Mouse (Mus musculus) E14TG2a.4 (cell line): ENCODE results near the gene Cma2.
A peak's percentile ranks its signal among the peaks of the same experiment; 100 is the strongest.
"Not testable (repeated sequence)": the region's sequence is repeated elsewhere in the genome, so short reads cannot be mapped to it uniquely, and the experiment has no call there.

Source experiments
- H3K27me3 ChIP-seq: 2 replicates; pipeline ENCODE4 v1.6.1; 2014; ENCODE audit warnings: low read length, control low read depth; ENCODE audit not compliant: insufficient read depth
- H3K36me3 ChIP-seq: 2 replicates; pipeline ENCODE4 v1.6.1; 2014; ENCODE audit warnings: low read length, control low read depth; ENCODE audit not compliant: insufficient read depth
- H3K4me1 ChIP-seq: replicated peaks from 2 replicates; pipeline ENCODE4 v1.6.1; 2014; ENCODE audit warnings: low read depth, low read length, control low read depth
- H3K4me3 ChIP-seq: replicated peaks from 2 replicates; pipeline ENCODE4 v1.5.1; 2014; ENCODE audit warnings: mild to moderate bottlenecking, low read length
- H3K9me3 ChIP-seq: 2 replicates; pipeline ENCODE4 v1.6.1; 2014; ENCODE audit warnings: low read length, control low read depth
- CTCF ChIP-seq: conservative IDR thresholded peaks from 2 replicates; pipeline ENCODE4 v1.5.1; 2014; ENCODE audit warnings: low read length
- NANOG ChIP-seq: IDR thresholded peaks from 2 replicates; pipeline ENCODE4 v1.6.1; 2014; ENCODE audit warnings: borderline replicate concordance, low read length, mixed read lengths
- POU5F1 ChIP-seq: IDR thresholded peaks from 2 replicates; pipeline ENCODE4 v1.6.1; 2014; ENCODE audit warnings: low read length, borderline replicate concordance

Gene Cma2

GRCm38 (mm10) chr14:55933586-55933985 is 17.2 kb upstream of the Cma2 start:
- H3K4me3 ChIP-seq: no peak overlapping the region

GRCm38 (mm10) chr14:55940070-55940800 is 10.5 kb upstream of the Cma2 start:
- Histone ChIP-seq H3K4me1 (no peaks in the 10 kb centered on the region), H3K36me3 (no peaks in the 10 kb centered on the region), H3K27me3 (peaks cover 31% of the 10 kb centered on the region), H3K9me3 (no peaks in the 10 kb centered on the region), H3K4me3 (no peak overlapping the region)
- TF ChIP-seq CTCF: peak; percentile 8; the same call in 1 of the 2 replicates
- no peak for TF ChIP-seq POU5F1

More at GRCm38 (mm10) chr14:55933586-55933985, 17.2 kb upstream of the Cma2 start:
- Histone ChIP-seq H3K9me3 (no peaks in the 10 kb centered on the region), H3K36me3 (no peaks in the 10 kb centered on the region), H3K4me1 (no peaks in the 10 kb centered on the region), H3K27me3 (no peaks in the 10 kb centered on the region)
- TF ChIP-seq POU5F1 (no peak), CTCF (no peak), NANOG (no peak)

DNA sequence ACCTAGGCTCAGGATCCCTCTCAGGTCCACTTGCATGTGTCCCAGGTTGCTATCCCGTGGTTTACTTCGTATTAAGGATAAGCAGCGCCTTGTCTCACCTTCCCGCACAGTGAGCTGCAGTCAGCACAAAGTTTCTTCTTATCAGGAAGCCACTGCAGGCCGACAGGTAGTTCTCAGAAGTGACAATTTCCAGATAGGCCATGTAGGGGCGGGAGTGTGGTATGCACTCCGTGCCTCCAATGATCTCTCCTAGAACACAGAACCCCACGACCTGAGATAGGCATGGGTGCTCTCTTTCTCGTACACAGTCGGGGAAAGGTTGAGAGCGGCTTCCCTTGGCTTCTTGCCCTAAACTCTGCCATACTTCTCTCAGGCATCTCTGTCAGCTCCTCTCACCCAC is 7.2 kb upstream of the Cma2 start:
- H3K4me3 ChIP-seq: no peak overlapping the region
- peaks cover 46% of the 10 kb centered on the region for H3K27me3 ChIP-seq
- H3K4me1 ChIP-seq: no peaks in the 10 kb centered on the region
- no peaks in the 10 kb centered on the region for H3K9me3 ChIP-seq
- TF ChIP-seq NANOG (no peak), POU5F1 (no peak), CTCF (no peak)
- no peaks in the 10 kb centered on the region for H3K36me3 ChIP-seq

DNA sequence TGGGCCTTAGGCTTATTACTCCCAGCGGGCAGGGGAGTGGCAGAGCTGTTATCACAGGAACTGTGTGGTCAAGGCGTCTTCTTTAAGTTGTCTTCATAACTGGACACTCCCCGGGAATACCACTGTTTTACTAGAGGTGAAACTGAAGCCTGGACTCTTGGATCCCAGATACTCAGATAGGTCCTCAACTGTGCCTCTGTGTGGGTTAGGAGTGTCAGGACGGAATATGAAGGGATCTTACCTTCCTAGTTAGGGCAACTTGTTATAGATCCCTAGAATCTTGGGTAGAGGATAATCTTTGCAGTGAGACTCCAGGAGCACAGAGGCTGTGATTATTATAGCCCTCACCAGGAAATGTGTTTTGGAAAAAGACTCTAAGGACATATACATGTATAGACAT is 6.2 kb upstream of the Cma2 start, which contains the start of gene Cma1:
TSS of gene Cma1 (minus strand) at position 101 of the 400 bp plus-strand sequence.
- peaks cover 44% of the 10 kb centered on the region for H3K27me3 ChIP-seq
- H3K4me3 ChIP-seq: no peak within 1 kb of the TSS
- no peaks in the 10 kb centered on the region for H3K36me3 ChIP-seq
- H3K9me3 ChIP-seq: no peaks in the 10 kb centered on the region
- no peak for TF ChIP-seq CTCF
- TF ChIP-seq NANOG: no peak
- no peak for TF ChIP-seq POU5F1
- no peaks in the 10 kb centered on the region for H3K4me1 ChIP-seq

GRCm38 (mm10) chr14:55946269-55946969 is 4.4 kb upstream of the Cma2 start:
- Histone ChIP-seq H3K36me3 (no peaks in the 10 kb centered on the region), H3K4me3 (no peak overlapping the region), H3K27me3 (peaks cover 52% of the 10 kb centered on the region), H3K9me3 (no peaks in the 10 kb centered on the region), H3K4me1 (no peaks in the 10 kb centered on the region)
- TF ChIP-seq NANOG (no peak), POU5F1 (no peak), CTCF (no peak)

- no peaks in the 10 kb centered on the region for H3K36me3 ChIP-seq
- H3K9me3 ChIP-seq: peaks cover 7% of the 10 kb centered on the region; the same call in 1 of the 2 replicates
- H3K4me1 ChIP-seq: peaks cover 18% of the 10 kb centered on the region
- no peak overlapping the region for H3K4me3 ChIP-seq
- TF ChIP-seq CTCF: no peak
- no peak for TF ChIP-seq POU5F1
- TF ChIP-seq NANOG: peak; percentile 22; the same call in 1 of the 2 replicates
- peaks cover 16% of the 10 kb centered on the region for H3K27me3 ChIP-seq
These were observed 12.5 kb downstream of the Cma2 start for GRCm38 (mm10) chr14:55963263-55963662.

GRCm38 (mm10) chr14:55963900-55964299 is 13.1 kb downstream of the Cma2 start:
- Histone ChIP-seq H3K27me3 (peaks cover 12% of the 10 kb centered on the region), H3K4me1 (peaks cover 18% of the 10 kb centered on the region)
- H3K36me3 ChIP-seq, H3K9me3 ChIP-seq, H3K4me3 ChIP-seq: not testable (repeated sequence)
- TF ChIP-seq CTCF: peak; percentile 58

- H3K4me1 ChIP-seq, H3K9me3 ChIP-seq, H3K27me3 ChIP-seq, H3K36me3 ChIP-seq, H3K4me3 ChIP-seq: not testable (repeated sequence)
These were observed 36.7 kb downstream of the Cma2 start for GRCm38 (mm10) chr14:55987464-55987863.

- no peak for TF ChIP-seq NANOG
- no peak for TF ChIP-seq POU5F1
- no peak for TF ChIP-seq CTCF
- H3K4me3 ChIP-seq: no peak overlapping the region
- no peaks in the 10 kb centered on the region for H3K36me3 ChIP-seq
- peaks cover 13% of the 10 kb centered on the region for H3K9me3 ChIP-seq
- no peaks in the 10 kb centered on the region for H3K27me3 ChIP-seq
- H3K4me1 ChIP-seq: no peaks in the 10 kb centered on the region
These were observed 62.4 kb downstream of the Cma2 start for GRCm38 (mm10) chr14:56013147-56013546.
